Mouse (Mus musculus) frontal cortex, adult 2 months (tissue): ENCODE measurements around the gene Tmem164. TPM values are rescaled to one million over a fixed set of nuclear protein-coding genes. Genes with fewer than 3 reads are reported as not detected.
"Not testable (repeated sequence)": the region's sequence is repeated elsewhere in the genome, so short reads cannot be mapped to it uniquely, and the experiment has no call there.

ENCODE experiments used
- DNase-seq, 2 experiments: peaks; one replicate each; pipeline ENCODE4 v3.0.0; 2022; ENCODE audit warnings: low spot score in 1 of 2; ENCODE audit errors: extremely low spot score in 1 of 2
- polyA plus RNA-seq: library from polyadenylated mRNA; depleted of rRNA; stranded (reverse); fragments of >200 nt; gene quantifications from 2 replicates; pipeline ENCODE4 v1.2.3, GENCODE M21; 2012; rRNA removed

Gene Tmem164
- 13.9 and 15.6 TPM in 2 replicates for polyA plus RNA-seq

GRCm38 (mm10) chrX:142681056-142681615 is at the start of gene Tmem164:
Gene Tmem164 (plus strand): TSS chrX:142681406.
- peak in 1 of 2 experiments; percentile 42 for DNase-seq

GRCm38 (mm10) chrX:142632990-142633389 is 48.2 kb upstream of the Tmem164 start:
- not testable (repeated sequence) for DNase-seq

- no peak for DNase-seq
These were observed 34.0 kb upstream of the Tmem164 start for GRCm38 (mm10) chrX:142647202-142647601.

GRCm38 (mm10) chrX:142650117-142650764 is 31.0 kb upstream of the Tmem164 start:
- DNase-seq: peak in 1 of 2 experiments; percentile 4

- DNase-seq: no peak
These were observed 16.3 kb upstream of the Tmem164 start for GRCm38 (mm10) chrX:142664704-142665422.

GRCm38 (mm10) chrX:142665423-142665805 is 15.8 kb upstream of the Tmem164 start:
- no peak for DNase-seq

- DNase-seq: no peak
These were observed 11.7 kb upstream of the Tmem164 start for GRCm38 (mm10) chrX:142669312-142670091.

- no peak for DNase-seq
These were observed 11.1 kb upstream of the Tmem164 start for GRCm38 (mm10) chrX:142670121-142670520.

GRCm38 (mm10) chrX:142671141-142671540 is 10.1 kb upstream of the Tmem164 start:
- DNase-seq: no peak

GRCm38 (mm10) chrX:142672701-142673100 is 8.5 kb upstream of the Tmem164 start:
- DNase-seq: no peak

- no peak for DNase-seq
These were observed 4.0 kb upstream of the Tmem164 start for GRCm38 (mm10) chrX:142677193-142677592.

GRCm38 (mm10) chrX:142678499-142679474 is 2.4 kb upstream of the Tmem164 start:
- no peak for DNase-seq

GRCm38 (mm10) chrX:142679502-142680250 is 1.5 kb upstream of the Tmem164 start:
- no peak for DNase-seq

- peak in 1 of 2 experiments; percentile 17 for DNase-seq
These were observed 683 bp upstream of the Tmem164 start for GRCm38 (mm10) chrX:142680391-142681055.

GRCm38 (mm10) chrX:142681616-142682141 is 473 bp downstream of the Tmem164 start:
- DNase-seq: no peak

- DNase-seq: no peak
These were observed 1.1 kb downstream of the Tmem164 start for GRCm38 (mm10) chrX:142682176-142682820.

GRCm38 (mm10) chrX:142682990-142683389 is 1.8 kb downstream of the Tmem164 start:
- DNase-seq: no peak

GRCm38 (mm10) chrX:142684674-142685073 is 3.5 kb downstream of the Tmem164 start:
- no peak for DNase-seq
